Mouse (Mus musculus) adrenal gland, postnatal 10 days (tissue): ENCODE data around the gene Cd4. TPM values are rescaled to one million over a fixed set of nuclear protein-coding genes. Genes with fewer than 3 reads are reported as not detected.

Experiments used
- total RNA-seq, 2 experiments: library from RNA; stranded (reverse); gene quantifications; 2 replicates each; pipeline ENCODE4 v1.2.3; 2021

The Cd4 gene
- total RNA-seq, 2 experiments from 2014 or later = 3.8 to 4.0 TPM

Other genes starting within 250 kb of the Cd4 start
- 10 to 100 TPM; 80.8 to 85.7 TPM for gene Lpcat3, start 225.2 kb downstream of the Cd4 start, total RNA-seq
- 10 to 100 TPM; 85.5 to 94.1 TPM for gene Emg1, start 176.0 kb downstream of the Cd4 start, total RNA-seq
- 100 to 1,000 TPM; 452 to 487 TPM for gene Phb2, start 175.9 kb downstream of the Cd4 start, total RNA-seq
- gene Ptpn6, start 149.5 kb downstream of the Cd4 start, total RNA-seq = 10 to 100 TPM; 13.0 to 13.5 TPM
- 100 to 1,000 TPM; 321 to 324 TPM for gene Grcc10, start 146.8 kb downstream of the Cd4 start, total RNA-seq
- gene Gm45234, start 132.2 kb downstream of the Cd4 start, total RNA-seq = 1 to 10 TPM in 1 of 2 experiments, not detected in 1; 1.1 TPM
- gene Atn1, start 131.7 kb downstream of the Cd4 start, total RNA-seq = 10 to 100 TPM; 64.0 to 71.5 TPM
- 10 to 100 TPM; 13.0 to 21.0 TPM for gene Eno2, start 118.5 kb downstream of the Cd4 start, total RNA-seq
- gene Lrrc23, start 108.5 kb downstream of the Cd4 start, total RNA-seq = under 1 TPM in 1 of 2 experiments, not detected in 1; 0.72 TPM
- gene Spsb2, start 79.6 kb downstream of the Cd4 start, total RNA-seq = 10 to 100 TPM; 11.7 to 15.2 TPM
- gene Tpi1, start 73.9 kb downstream of the Cd4 start, total RNA-seq = 100 to 1,000 TPM; 504 to 601 TPM
- gene Usp5, start 58.7 kb downstream of the Cd4 start, total RNA-seq = 100 to 1,000 TPM in 1 of 2 experiments, 10 to 100 TPM in 1; 89.2 to 111 TPM
- gene Cdca3, start 58.7 kb downstream of the Cd4 start, total RNA-seq = 10 to 100 TPM; 26.3 to 28.8 TPM
- gene Gnb3, start 47.9 kb downstream of the Cd4 start, total RNA-seq = 1 to 10 TPM; 7.5 to 9.7 TPM
- gene P3h3, start 30.5 kb downstream of the Cd4 start, total RNA-seq = 10 to 100 TPM; 26.6 to 29.6 TPM
- 1 to 10 TPM; 3.5 to 5.2 TPM for gene Gpr162, start 24.2 kb downstream of the Cd4 start, total RNA-seq
- gene Lag3, start 23.5 kb upstream of the Cd4 start, total RNA-seq = 1 to 10 TPM; 1.4 to 1.8 TPM
- 100 to 1,000 TPM; 824 to 887 TPM for gene Ptms, start 31.9 kb upstream of the Cd4 start, total RNA-seq
- gene Mlf2, start 43.2 kb upstream of the Cd4 start, total RNA-seq = 100 to 1,000 TPM; 271 to 288 TPM
- gene Cops7a, start 77.3 kb upstream of the Cd4 start, total RNA-seq = 100 to 1,000 TPM; 122 to 129 TPM
- gene Pianp, start 108.5 kb upstream of the Cd4 start, total RNA-seq = 1 to 10 TPM; 3.8 to 5.6 TPM
- gene Zfp384, start 120.9 kb upstream of the Cd4 start, total RNA-seq = 10 to 100 TPM; 43.3 to 52.6 TPM
- 10 to 100 TPM; 72.5 to 83.1 TPM for gene Ing4, start 151.5 kb upstream of the Cd4 start, total RNA-seq
- gene Acrbp, start 161.5 kb upstream of the Cd4 start, total RNA-seq = 1 to 10 TPM; 4.6 to 7.5 TPM
- gene Lpar5, start 179.7 kb upstream of the Cd4 start, total RNA-seq = 1 to 10 TPM in 1 of 2 experiments, under 1 TPM in 1; 0.90 to 1.4 TPM
- gene Chd4, start 207.8 kb upstream of the Cd4 start, total RNA-seq = 100 to 1,000 TPM; 156 to 198 TPM
- 10 to 100 TPM; 36.7 to 42.2 TPM for gene Nop2, start 243.7 kb upstream of the Cd4 start, total RNA-seq